Mouse (Mus musculus) thymus, adult 18-20 months (tissue): ENCODE measurements around the gene Tmem263.

Experiments used
- DNase-seq, 2 experiments: peaks; one replicate each; pipeline ENCODE4 v3.0.0; 2022; ENCODE audit warnings: mixed read lengths in 2 of 2

Tmem263 gene

DNA sequence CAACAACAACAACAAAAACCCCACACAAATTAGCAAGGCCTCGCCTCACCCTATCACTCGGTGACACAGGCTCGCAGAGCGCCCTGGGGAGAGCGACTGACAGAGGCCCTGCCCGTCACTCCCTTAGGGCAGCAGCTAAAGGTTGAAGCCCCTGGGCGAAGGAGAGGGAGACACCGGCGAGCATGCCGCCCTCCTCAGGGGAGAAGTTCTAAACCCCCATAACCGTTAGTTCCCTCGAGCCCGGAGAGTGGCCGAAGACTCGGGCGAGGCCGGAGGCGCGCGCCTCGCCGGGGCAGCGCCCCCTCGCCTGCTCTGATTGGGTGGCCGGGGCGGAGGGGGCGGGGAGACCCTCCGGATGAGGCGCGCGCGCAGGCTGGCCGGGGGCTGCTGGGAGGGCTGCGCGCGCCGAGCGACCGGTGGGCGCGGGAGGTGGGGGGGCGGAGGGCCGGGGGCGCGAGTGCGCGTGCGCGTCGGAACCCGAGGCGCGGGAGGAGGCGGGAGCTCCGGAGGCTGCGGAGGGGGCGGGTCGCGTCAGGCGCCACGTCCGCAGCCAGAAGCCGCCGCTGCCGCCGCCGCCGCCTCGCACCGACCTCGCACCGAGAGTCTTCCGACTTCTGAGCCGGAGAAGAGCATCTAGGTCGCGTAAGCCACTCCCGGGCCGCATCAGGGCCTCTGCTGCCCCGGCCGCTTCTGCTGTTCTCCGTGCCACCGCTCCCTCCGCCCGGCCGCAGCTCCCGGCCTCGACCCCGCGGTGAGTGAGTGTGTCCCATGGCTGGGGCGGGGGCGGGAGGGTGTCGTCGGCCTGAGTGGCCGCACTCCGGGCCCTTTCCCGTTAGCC lies at the start of gene Tmem263, which contains the start of gene Fhl4:
TSS of gene Tmem263 (plus strand) at position 381 of the 838 bp plus-strand sequence.
TSS of gene Fhl4 (minus strand) at position 249 of the 838 bp plus-strand sequence.
- peak; percentile 76 to 79 for DNase-seq

DNA sequence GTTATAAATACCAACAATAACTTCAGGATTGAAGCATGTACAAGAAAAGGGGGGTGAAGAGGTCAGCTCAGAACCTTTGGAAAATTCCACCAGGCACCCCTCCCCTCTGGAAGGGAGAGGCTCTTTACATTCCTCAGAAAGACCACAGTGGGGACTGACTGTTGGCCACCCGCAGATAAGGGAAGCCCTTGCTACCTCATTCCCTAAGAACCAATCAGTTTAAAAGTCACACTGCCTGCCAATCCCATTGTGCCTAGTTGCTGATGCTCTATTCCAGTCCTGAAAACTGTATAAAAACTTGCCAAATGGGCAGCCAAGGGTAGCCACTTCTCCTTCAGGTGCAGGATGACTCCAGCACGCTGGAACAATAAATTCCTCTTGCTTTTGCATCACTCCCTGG lies 47.6 kb upstream of the Tmem263 start:
- DNase-seq = no peak

DNA sequence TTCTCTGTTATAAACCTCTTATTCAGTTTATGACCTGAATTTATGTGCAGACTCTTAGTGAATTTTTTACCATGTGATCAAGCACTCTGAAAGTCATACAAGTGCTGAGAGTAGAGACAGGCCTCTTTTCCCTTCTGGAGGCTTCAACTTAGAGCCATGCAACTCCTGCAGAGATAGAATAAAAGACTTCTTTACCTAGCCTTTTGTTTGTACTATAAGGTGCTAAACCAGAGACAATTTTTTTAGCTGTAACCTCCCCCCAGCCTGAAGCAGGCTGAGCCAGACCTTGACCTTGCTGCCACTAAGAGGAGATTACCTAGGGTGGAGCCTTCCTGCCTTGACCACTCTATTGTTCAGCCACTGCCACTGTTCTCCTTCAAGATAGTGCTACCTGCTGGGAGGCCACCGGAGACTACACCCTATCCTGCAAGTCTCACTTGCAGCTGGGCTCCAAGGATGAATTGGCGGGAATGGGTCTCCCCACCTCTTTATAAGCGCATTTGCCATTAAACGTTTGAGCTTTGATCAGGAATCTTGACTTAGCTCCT lies 30.7 kb upstream of the Tmem263 start:
- DNase-seq = no peak

DNA sequence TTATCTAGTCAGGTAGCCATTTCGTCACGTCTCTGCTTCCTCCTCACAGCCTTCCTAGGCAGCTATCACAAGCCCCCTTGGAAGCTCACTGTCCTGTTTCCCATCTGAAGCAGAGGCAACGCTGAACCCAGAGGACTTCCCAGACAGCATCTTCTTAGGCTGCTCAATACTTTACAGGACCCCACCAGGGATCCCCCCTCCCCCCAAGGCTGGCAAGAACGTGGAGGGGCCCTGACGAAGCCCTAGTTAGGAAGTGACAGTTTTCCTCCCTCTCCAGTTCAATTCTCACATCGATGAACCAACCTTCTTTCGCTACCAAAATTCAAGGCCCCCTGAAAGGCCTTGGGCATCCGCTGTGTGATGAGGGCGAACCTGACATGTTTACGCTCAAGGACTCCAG lies 586 bp upstream of the Tmem263 start:
- peak in 1 of 2 experiments; percentile 24 for DNase-seq

DNA sequence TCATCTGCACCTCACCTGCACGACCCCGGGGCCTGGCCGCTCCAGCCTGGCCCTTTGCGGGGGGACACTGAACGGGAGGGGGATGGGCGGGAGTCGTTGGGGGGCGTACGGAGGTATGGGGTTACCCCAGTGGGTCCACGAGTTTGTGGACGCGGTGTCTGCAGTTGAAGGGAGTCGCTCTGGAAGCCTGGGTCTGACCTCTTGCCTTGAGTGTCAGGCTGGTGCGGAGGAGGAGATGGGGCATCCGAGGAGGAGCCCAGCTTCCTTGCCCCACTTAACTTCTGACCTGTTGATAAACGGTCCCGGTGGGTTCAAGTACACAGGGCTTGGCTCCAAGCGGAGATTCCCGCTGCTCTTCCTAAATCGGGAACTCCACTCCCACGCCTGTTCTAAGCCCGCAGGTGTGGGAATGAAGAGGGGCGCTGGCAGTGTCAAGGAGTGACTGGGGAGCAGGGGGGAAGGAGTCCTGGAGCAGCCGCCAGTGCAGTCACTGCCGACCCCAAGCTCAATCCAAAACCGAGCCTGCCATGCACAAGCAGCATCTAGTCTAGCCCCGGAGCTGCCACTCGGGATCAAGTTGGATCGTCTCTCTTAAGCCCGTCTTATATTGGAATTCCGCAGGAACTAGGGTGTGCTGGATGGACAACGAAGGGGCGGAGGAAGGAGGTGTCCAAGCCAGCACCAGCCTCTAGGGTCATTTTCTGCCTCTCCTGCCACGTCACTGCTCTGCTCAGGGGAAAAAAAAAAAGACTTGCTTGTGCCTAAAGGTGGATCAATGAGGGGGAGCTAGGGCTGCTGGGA lies 858 bp downstream of the Tmem263 start:
- peak; percentile 22 to 42 for DNase-seq

DNA sequence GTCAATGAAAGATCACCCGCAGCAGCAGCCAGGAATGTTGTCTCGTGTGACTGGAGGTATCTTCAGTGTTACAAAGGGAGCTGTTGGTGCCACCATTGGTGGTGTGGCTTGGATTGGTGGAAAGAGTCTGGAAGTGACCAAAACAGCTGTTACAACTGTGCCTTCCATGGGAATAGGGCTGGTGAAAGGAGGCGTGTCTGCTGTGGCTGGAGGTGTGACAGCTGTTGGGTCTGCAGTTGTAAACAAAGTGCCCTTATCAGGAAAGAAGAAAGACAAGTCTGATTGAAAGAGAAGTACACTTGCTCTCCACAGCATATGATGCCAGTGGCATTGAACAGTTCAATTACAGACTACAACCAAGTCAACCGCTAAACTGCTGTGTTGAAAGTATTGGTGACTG lies 12.0 kb downstream of the Tmem263 start:
- no peak for DNase-seq

DNA sequence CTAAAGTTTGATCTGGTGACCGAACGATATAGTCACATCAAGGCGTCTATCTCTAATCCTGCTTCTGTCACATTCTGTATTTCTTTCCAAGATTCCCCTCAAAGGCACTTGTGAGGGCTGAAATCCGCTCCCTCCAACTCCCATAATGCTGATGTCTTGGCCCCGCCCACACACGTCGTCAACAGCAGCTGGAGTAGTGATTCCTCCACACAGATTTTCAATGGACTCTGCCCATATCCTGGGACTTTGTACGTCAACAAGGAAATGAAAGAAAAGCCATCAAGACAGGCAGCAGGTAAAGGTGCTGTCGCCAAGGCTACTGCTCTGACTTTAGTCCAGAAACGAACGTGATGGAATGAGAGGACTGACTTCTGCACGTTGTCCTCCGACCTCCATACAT lies 22.8 kb downstream of the Tmem263 start:
- DNase-seq = no peak

DNA sequence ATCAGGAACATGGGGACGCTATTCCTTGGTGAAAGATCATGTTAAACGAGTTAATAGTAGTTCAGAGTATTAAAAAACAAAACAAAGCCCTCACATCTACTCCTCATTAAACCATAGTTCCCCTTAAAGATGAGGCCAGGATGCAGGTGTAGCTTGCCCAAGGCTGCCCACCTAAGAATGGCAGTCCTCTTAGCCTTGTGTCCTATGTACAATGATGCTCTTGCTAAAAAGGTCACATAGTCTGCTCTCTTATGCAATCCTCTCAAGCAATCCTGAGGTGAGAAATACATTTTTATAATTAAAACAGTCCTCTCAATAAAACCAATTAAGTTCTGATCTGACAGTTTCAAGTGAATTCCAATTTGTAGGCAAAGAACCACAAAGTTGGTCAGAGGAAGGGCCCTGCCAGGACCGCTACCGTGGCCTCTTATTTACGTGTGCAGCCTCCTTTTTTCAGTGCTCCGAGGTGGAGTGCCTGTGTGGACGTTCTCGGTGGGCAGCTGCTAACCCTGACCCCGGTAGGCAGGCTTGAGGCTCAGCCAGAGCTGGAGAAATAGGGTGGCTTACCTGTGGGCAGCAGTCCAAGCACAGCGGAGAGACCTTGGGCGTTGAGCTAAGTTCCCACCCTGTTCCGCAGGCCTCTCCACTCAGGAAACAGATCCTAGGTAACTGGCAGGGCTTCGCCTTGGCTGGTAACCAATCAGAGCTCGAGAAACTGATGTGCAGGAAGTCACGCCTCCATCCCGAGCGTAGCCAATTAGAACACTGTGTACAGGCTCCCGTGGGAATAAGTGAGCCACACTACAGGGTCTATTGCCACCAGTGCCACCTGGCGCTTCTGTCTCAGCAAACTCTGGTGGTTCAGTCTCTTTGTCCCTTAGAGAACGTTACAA lies 25.2 kb downstream of the Tmem263 start, which contains the start of gene Mterf2:
TSS of gene Mterf2 (minus strand) at position 633 of the 893 bp plus-strand sequence.
- DNase-seq = peak; percentile 87 to 94

DNA sequence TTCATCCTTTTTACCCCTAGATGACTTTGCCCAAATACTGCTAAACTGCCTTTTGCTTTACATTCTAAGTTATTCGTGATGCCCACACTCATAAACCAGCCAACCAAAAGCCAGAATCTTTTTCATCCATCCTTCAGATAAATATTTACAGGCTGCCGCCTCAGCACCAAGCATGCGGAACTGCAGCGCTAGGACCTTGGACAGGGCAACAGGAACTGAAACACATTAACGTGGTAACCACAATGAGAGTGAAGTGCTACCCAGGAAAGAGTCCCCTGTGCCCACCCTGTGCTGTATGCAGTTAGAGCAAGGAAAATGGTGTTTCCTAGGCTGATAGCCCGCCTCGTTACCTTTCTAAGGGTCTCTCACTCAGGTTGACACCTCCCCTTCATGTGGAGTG lies 26.0 kb downstream of the Tmem263 start:
- DNase-seq = peak in 1 of 2 experiments; percentile 26

DNA sequence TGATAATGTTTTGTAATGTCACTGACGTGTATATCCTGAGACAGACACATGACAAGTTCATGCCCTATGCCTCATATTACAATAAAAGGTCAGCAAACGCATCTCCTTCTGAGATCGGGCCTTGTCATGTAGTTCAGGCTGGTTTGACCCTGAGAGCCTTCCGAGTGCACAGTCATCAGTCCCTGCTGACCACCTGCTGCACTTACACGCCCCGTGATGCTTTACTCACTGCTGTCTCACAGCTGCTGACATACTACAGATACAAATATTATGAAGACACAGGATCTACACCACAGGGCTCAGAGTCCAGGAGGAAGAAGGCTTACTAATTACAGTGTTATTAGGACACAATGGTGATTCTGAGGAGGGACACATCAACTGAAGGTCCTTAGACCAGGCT lies 34.1 kb downstream of the Tmem263 start:
- DNase-seq = no peak

DNA sequence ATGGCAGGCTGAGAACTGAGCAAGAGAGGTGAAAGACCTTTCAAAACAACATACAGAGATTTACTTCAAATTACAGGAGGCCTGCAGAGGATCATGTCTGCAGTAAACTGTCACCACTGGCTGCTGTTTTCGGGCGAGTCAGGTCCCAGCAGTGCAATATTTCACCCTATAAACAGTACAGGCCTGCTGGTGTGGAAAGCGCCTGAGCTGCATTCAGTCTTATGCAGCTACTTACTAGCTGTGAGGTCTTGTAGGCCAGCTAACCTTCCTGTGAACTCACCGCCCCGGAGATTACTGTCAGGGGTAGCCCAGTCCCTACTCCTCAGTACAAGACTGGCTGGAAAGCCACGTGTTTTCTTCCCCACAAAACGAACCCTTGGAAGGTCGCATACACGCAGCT lies 39.0 kb downstream of the Tmem263 start:
- no peak for DNase-seq

DNA sequence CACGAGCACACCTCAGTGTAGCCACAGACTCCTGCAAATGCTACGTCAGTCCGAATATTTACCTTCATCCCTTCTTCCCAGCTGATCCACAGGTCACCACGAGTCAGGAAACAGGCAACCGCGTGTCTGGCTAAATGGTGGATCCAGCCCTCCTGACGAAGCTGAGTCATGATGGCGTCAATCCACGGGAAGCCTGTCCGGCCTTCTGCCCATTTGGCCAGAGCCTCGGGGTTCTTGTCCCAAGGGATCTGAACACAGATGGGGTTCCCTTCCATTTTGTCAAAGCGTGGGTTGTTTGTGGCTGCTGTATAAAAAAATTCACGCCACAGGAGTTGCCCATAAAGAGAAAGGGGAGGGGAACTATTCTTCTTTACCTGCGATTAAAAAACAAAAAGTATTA lies 43.9 kb downstream of the Tmem263 start:
- no peak for DNase-seq

DNA sequence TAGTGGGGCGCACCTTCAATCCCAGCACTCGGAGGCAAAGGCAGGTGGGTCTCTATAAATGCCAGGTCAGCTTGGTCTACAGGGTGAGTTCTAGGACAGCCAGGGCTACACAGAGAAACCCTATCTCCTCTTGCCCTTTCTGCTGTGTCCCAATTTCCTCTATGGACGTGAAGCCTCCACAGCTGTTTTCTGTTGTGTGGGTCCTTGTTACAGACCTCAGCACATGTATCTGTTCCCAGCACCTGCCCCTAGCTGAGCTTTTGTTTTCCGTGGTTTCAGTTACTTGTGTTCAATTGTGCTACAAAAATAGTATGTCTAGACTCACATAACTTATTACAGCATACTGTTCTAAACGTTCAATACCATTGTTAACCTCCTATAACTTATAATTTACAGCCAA lies 46.8 kb downstream of the Tmem263 start:
- no peak for DNase-seq

DNA sequence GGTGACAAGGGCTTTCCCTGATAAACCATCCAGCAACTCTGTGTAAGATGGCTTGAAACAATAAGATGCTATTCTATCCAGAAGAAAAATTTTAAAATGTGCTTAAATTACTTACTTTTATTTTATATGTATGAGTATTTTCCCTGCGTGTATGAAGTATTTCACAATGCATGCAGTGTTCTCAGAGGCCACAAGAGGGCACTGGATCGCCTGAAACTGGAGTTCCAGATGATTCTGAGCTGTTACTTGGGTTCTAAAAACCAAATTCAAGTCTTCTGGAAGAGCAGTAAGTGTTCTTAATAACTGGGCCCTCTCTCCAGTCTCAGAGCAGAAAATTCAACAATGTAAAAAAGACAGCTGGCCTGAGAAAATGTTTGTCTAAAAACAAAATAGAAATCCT lies 51.8 kb downstream of the Tmem263 start:
- peak; percentile 34 to 37 for DNase-seq

DNA sequence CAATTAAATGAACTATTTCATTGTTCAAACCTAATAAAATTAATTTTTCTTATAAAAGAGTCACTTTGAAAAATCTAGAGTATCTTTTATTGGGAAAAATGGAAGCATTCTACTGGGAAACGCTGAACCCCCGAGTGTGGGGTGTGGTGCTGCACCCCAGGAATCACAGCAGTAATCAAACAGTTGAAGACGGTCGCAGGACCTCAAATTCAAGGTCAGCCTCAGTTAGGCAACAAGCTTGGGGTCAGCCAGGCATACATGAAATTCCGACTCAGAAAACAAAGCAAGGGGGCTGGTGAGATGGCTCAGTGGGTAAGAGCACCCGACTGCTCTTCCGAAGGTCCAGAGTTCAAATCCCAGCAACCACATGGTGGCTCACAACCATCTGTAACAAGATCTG lies 55.0 kb downstream of the Tmem263 start:
- DNase-seq = no peak

DNA sequence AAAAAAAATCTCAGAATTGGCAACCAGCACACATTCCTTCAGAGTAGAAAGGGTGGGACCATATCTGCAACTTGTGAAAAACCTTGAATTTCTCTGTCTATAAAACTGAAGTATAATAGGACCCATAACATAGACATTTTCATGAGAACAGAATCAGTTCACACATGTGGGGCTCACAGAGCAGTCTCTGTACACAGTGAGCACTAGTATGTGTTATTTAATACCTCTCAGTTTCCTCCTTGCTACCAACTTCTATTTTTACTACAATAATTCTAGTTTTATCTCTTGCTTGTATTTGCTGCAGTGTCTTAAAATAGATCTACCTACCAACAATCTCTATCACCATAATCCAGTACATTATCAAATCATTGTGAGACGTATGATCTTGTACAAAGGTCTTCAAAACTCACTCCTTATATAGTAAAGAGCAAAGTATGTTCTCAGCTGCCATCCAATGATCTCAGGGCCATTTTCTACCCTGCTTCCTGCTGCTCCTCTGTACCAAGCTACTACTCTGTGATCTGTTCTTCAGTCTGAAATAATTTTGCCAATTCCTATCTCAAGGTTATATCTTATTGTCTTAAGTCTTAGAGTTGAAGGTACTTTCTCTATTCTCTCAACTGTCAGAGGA lies 57.7 kb downstream of the Tmem263 start:
- DNase-seq = no peak

DNA sequence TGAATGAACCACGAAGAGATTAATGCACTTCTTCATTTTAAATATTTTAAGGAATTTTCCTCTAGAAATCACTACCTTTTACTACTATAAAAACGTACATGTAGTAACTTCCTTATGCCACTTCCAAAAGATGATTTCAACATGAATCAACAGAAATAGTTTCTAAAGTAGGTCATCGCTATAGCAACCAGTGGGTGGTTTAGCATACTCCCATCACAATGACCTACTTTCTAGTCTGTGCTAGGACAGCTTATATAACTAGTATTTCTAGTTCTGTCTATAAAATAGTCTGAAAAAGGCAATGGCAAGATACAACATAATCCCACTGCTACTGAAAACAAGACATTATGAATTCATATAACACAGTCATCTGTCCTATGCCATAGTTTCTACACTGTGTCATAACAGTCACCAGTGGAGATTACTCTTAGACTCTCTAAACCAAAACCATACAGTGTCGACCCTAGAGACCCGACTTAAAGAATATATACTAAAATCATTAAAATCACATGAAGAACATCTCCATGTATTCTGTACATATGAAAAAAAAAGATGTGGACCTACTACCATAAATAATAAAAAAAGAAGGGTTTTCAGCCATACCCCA lies 59.4 kb downstream of the Tmem263 start:
- no peak for DNase-seq

DNA sequence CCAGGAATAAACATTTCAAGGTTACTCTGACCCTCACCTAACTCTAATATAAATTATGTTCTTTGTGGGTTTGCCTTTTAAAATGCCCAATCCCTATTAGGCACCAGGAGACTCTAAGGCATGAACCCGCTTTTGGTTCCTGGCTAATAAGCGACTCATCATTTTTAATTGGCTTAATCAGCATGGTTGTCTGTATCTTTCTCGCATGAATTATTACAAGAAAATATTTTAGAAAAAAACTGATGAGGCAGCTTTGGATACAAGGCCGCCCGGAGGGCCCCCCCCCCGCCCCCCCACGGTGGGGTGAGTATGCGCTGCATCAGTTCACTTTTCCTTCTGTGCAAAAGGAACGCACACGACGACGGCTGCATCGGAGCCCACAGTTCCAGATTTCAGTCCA lies 62.4 kb downstream of the Tmem263 start:
- no peak for DNase-seq

DNA sequence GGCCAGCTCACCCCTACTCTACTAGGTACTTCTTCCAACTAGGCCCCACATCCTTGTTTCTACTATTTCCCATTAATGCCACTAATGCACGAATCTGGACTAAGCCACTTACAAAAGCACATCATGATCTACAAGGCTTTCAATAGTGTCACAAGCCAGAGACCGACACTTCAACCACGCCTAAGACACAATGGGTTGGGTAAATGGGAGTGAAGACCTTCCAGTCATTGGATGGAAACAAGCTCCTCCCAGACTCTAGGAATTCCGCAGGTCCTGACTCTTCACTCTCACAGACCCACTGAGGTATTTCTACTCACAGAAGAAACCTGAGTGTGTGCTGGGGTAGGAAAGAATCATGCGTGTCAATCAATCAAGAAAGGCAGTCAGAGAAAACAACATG lies 62.9 kb downstream of the Tmem263 start:
- no peak for DNase-seq
